Mouse (Mus musculus) midbrain, embryonic 12.5 days (tissue): ENCODE results near the gene Fancc. TPM values are rescaled to one million over a fixed set of nuclear protein-coding genes. Genes with fewer than 3 reads are reported as not detected.
"Not testable (repeated sequence)": the region's sequence is repeated elsewhere in the genome, so short reads cannot be mapped to it uniquely, and the experiment has no call there.

Experiments
- ATAC-seq: fragments of 200-750 bp; cut with Nextera tagmentation; 2 replicates; pipeline ENCODE4 v1.8.0; 2017; ENCODE audit warnings: low read depth, moderate TSS enrichment, moderate library complexity; ENCODE audit not compliant: low FRiP score
- H3K27ac ChIP-seq: fragments of 300-500 bp; sonication (generic); replicated peaks from 2 replicates; pipeline ENCODE4 v1.5.1; 2016; ENCODE audit warnings: mild to moderate bottlenecking
- H3K27me3 ChIP-seq: fragments of 300-500 bp; sonication (generic); 2 replicates; pipeline ENCODE4 v1.6.1; 2016; ENCODE audit warnings: mild to moderate bottlenecking
- H3K36me3 ChIP-seq: fragments of 300-500 bp; sonication (generic); 2 replicates; pipeline ENCODE4 v1.6.1; 2016
- H3K4me1 ChIP-seq: fragments of 300-500 bp; sonication (generic); 2 replicates; pipeline ENCODE4 v1.6.1; 2016
- H3K4me2 ChIP-seq: fragments of 300-500 bp; sonication (generic); replicated peaks from 2 replicates; pipeline ENCODE4 v1.6.1; 2016; ENCODE audit warnings: mild to moderate bottlenecking, moderate library complexity
- H3K4me3 ChIP-seq: fragments of 300-500 bp; sonication (generic); 2 replicates; pipeline ENCODE4 v1.5.1; 2016; ENCODE audit warnings: mild to moderate bottlenecking
- H3K9ac ChIP-seq: fragments of 300-500 bp; sonication (generic); replicated peaks from 2 replicates; pipeline ENCODE4 v1.6.1; 2016; ENCODE audit warnings: mild to moderate bottlenecking, moderate library complexity
- H3K9me3 ChIP-seq: fragments of 300-500 bp; sonication (generic); 2 replicates; pipeline ENCODE4 v1.6.1; 2016; ENCODE audit warnings: mild to moderate bottlenecking
- WGBS: fragments of 180-500 bp; shearing (Covaris S2); methylation state at CpG from one replicate; pipeline ENCODE4 v1.1.7; 2016; 5-methylcytosine and 5-hydroxymethylcytosine counted together
- polyA plus RNA-seq: library from polyadenylated mRNA; unstranded; fragments of >200 nt; fragmentation: Nextera tagmentation; extraction: Ambion mirVana; gene quantifications from 2 replicates; pipeline ENCODE4 v1.2.1, GENCODE M21; 2016

The Fancc gene
- polyA plus RNA-seq, 1 experiment from 2014 or later: 24.8 TPM

DNA sequence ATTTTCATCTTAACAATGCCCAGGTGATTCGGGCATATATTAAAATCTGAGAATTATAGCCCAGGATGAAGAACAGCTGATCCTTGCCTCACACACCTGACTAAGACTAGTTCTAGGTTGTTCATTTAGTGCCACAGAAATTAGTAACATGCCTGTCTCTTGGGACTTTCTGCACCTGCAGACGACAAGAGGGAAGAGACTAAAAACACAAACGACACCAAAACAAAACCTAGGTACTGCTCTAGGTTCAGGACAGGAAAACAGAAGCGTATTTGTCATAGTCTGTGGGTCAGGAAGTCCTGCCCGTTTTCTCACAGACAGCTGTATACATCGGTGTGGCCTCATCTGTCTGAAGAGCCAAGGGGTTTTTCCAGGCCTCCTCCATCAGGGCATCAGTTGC is 51.7 kb downstream of the Fancc start:
- H3K9ac ChIP-seq: no peak overlapping the region
- no peak for ATAC-seq
- no peaks in the 10 kb centered on the region for H3K27me3 ChIP-seq
- H3K36me3 ChIP-seq: no peaks in the 10 kb centered on the region
- no peaks in the 10 kb centered on the region for H3K4me1 ChIP-seq
- no peak overlapping the region for H3K4me2 ChIP-seq
- H3K27ac ChIP-seq: no peak overlapping the region
- H3K4me3 ChIP-seq: no peak overlapping the region
- WGBS: 84% methylated on average over 6 of the region's 6 CpGs
- H3K9me3 ChIP-seq: no peaks in the 10 kb centered on the region

DNA sequence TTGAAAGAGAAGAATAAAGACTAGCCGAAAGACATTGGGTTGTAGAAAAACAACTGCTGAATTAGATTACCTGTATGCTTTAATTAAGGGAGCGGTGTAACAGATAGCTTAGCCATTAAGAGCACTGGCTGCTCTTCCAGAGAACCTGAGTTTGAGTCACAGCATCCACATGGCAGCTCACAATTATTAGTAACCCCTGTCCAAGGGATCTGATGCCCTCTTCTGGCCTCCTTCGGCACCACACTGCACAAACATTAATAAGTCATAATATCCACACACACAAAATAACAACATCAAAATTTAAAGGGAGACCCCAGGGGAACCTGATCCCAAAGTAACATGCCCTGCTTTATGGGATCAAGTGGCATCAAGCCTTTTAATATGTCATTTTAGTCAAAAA is 64.3 kb downstream of the Fancc start:
- 93% methylated on average over 3 of the region's 3 CpGs for WGBS
- no peak overlapping the region for H3K4me2 ChIP-seq
- no peaks in the 10 kb centered on the region for H3K9me3 ChIP-seq
- 0 out of 2 replicates have a peak, but pooled peaks cover 3% of the 10 kb centered on the region for H3K4me1 ChIP-seq
- no peaks in the 10 kb centered on the region for H3K27me3 ChIP-seq
- no peaks in the 10 kb centered on the region for H3K36me3 ChIP-seq
- no peak overlapping the region for H3K27ac ChIP-seq
- H3K9ac ChIP-seq: no peak overlapping the region
- no peak overlapping the region for H3K4me3 ChIP-seq
- ATAC-seq: no peak

DNA sequence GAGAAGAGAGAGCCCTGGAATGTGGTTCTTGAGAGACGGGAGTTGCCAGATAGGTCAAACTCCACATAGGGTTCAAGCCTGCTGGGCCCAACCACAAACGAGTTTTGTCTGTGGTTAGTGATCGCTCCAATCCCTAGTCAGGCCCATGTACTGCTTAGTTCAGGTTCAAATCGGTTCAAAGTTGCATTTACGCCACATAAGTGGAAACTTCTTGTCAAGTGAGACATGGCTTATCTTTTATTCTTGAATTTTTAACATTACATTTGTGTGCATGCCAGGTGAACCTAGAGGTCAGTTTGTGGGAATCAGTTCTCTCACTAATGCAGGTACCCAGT is 65.3 kb downstream of the Fancc start:
- H3K4me1 ChIP-seq: 0 out of 2 replicates have a peak, but pooled peaks cover 3% of the 10 kb centered on the region
- no peaks in the 10 kb centered on the region for H3K27me3 ChIP-seq
- H3K36me3 ChIP-seq: no peaks in the 10 kb centered on the region
- ATAC-seq: no peak
- peak overlapping the region; percentile 69 for H3K9ac ChIP-seq
- H3K4me3 ChIP-seq: peak overlapping the region; percentile 72
- peak overlapping the region; percentile 66 for H3K4me2 ChIP-seq
- WGBS: 22% methylated on average over 5 of the region's 5 CpGs
- peak overlapping the region; percentile 94 for H3K27ac ChIP-seq
- no peaks in the 10 kb centered on the region for H3K9me3 ChIP-seq

DNA sequence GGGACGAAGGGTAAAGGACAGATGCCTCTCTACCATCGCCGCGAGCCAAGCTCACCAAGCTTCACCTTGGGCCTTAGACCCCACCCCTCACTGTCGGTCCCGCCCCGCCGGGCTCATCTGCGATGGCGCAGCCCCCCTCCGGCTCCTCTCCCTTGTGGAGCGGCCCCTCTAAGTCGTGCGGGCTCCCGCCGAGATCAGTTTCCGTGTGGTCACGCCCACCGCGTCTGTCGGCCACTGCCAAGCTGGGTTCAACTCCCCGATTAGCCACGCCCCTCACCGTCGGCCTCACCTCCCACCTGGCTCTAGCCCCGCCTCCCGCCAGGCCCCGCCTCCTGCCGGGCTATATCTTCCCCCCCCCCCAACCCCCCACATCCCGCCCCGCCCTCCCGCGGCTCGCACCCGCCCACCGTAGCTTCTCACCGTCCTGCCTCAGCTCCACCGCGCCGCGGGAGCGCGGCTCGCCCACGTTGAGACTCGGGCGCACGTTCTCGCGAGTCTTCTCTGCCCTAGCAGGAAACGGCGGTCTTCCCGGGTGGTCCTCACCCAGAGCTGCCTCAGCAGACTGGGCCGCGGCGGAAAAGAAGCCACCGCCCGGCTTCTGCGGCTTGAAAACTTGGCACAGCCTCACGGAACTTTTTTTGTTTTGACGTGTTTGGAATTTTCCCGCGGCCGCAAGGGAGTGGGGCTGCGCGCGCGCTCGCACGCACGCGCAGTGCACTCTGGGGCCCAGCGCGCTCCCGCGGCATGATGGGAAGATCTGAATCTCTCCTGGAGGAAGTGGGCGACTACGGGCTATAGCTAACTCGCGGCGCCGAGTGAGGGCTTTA is 65.8 kb downstream of the Fancc start:
- peak overlapping the region; percentile 69 for H3K9ac ChIP-seq
- peak overlapping the region; percentile 72 for H3K4me3 ChIP-seq
- H3K9me3 ChIP-seq: no peaks in the 10 kb centered on the region
- H3K4me2 ChIP-seq: peak overlapping the region; percentile 66
- ATAC-seq: peak; percentile 96
- H3K4me1 ChIP-seq: 0 out of 2 replicates have a peak, but pooled peaks cover 3% of the 10 kb centered on the region
- H3K27ac ChIP-seq: peak overlapping the region; percentile 94
- WGBS: under 1% methylated on average over 73 of the region's 82 CpGs
- H3K36me3 ChIP-seq: no peaks in the 10 kb centered on the region
- no peaks in the 10 kb centered on the region for H3K27me3 ChIP-seq

DNA sequence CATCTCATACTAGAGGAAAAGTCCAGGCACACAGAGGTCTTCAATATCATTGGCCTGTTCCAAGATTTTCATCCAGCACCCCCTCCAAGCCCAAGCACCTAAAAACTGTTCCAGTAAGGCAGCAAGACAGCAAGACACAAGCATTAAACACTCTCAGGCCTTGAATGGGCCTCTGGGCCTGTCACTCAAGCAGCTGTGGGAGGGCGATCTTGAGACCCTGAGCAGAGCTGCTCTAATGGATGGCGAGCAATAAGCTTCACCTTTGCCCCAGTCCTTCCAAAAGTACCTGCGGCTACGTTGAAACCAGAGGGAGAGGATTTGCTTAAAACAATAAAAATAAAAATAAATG is 66.4 kb downstream of the Fancc start:
- no peaks in the 10 kb centered on the region for H3K27me3 ChIP-seq
- H3K27ac ChIP-seq: peak overlapping the region; percentile 94
- ATAC-seq: peak; percentile 83
- H3K4me1 ChIP-seq: 0 out of 2 replicates have a peak, but pooled peaks cover 3% of the 10 kb centered on the region
- peak overlapping the region; percentile 72 for H3K4me3 ChIP-seq
- peak overlapping the region; percentile 66 for H3K4me2 ChIP-seq
- no peaks in the 10 kb centered on the region for H3K9me3 ChIP-seq
- no peaks in the 10 kb centered on the region for H3K36me3 ChIP-seq
- peak overlapping the region; percentile 69 for H3K9ac ChIP-seq
- 0% methylated on average over 4 of the region's 4 CpGs for WGBS

DNA sequence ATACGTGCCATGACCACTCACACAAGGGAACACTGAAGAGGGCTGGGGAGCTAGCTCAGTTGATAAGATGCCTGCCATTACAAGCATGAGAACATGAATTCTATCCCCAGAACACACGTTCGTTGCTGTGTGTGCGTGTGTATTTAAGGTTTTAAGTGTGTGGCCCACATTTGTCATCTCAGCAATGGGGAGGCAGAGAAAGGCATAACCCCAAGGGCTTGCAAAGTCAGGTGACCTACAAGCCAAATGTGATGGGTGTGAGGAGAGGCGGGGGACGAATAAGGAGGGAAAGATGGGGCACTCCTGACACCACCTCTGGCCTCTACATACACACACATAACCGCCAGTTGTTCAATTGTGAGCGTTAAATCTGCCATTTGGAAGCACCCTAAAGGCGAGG is 66.9 kb downstream of the Fancc start:
- Histone ChIP-seq H3K36me3 (no peaks in the 10 kb centered on the region), H3K9me3 (no peaks in the 10 kb centered on the region), H3K27me3 (no peaks in the 10 kb centered on the region), H3K9ac (no peak overlapping the region), H3K4me1 (0 out of 2 replicates have a peak, but pooled peaks cover 3% of the 10 kb centered on the region), H3K4me2 (peak overlapping the region; percentile 66), H3K27ac (peak overlapping the region; percentile 94; the same call in 1 of the 2 replicates), H3K4me3 (peak overlapping the region; percentile 72)
- 0 out of 2 replicates have a peak, but pooled peaks have one; percentile 7 for ATAC-seq
- WGBS: 75% methylated on average over 9 of the region's 9 CpGs

DNA sequence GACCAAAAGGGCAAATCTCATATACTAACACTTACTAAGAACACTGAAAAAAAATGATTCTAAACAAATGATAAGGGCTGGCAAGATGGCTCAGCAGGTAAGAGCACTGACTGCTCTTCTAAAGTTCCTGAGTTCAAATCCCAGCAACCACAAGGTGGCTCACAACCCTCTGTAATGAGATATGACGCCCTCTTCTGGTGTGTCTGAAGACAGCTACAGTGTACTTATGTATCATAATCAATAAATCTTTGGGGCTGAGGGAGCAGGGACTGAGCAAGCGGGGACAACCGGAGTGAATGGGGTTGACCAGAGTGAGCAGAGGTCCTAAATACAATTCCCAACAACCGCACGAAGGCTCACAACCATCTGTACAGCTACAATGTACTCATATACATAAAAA is 68.9 kb downstream of the Fancc start:
- H3K27ac ChIP-seq, H3K36me3 ChIP-seq, H3K27me3 ChIP-seq, H3K9me3 ChIP-seq, H3K9ac ChIP-seq, H3K4me1 ChIP-seq, ATAC-seq, H3K4me2 ChIP-seq, H3K4me3 ChIP-seq: not testable (repeated sequence)
- 92% methylated on average over 5 of the region's 5 CpGs for WGBS

DNA sequence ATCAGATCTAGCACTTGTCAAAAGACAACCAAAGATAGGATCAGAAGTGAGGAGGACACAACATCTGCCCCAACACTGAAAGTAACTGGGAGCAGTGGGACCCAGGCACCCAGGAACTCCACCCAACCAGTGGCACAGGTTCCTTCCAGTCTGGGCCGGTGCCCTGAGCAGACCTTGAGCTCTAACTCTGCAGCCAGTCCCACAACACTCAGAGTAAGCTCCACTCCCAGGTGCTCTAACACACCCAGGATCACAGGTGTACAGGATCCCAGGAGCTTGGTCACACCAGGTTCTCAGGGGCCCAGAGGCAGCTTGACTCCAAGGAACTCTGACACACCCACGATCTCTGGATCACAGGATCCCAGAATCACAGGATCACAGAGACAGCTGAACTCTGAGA is 74.0 kb downstream of the Fancc start:
- ATAC-seq: no peak
- H3K4me1 ChIP-seq: no peaks in the 10 kb centered on the region
- 95% methylated on average over 2 of the region's 2 CpGs for WGBS

DNA sequence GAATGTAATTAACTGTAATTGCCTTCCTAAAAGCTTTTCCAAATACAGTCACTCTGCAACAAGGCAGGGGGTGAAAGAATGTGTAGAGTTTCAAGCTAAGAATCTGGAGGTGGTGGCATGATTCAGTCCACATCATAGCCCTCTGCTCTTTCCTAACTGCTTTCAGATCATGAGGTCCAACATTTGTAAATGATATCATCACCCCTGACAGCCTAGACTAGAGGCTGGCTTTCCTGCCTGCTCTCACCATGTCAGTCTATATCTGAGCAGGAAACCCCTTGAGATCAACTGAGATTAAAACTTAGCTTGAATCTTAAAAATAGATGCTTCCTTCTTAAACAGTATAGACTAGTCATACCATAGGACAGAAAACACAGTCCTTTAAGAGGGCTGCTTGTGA is 75.9 kb downstream of the Fancc start:
- no peak for ATAC-seq
- no peaks in the 10 kb centered on the region for H3K9me3 ChIP-seq
- no peaks in the 10 kb centered on the region for H3K4me1 ChIP-seq
- H3K4me2 ChIP-seq: no peak overlapping the region
- H3K27ac ChIP-seq: no peak overlapping the region
- H3K4me3 ChIP-seq: no peak overlapping the region
- H3K27me3 ChIP-seq: no peaks in the 10 kb centered on the region
- no peaks in the 10 kb centered on the region for H3K36me3 ChIP-seq
- no peak overlapping the region for H3K9ac ChIP-seq

More for the DNA sequence above, 74.0 kb downstream of the Fancc start:
- H3K9ac ChIP-seq: no peak overlapping the region
- H3K4me2 ChIP-seq: no peak overlapping the region
- H3K9me3 ChIP-seq: no peaks in the 10 kb centered on the region
- H3K27ac ChIP-seq: no peak overlapping the region
- H3K27me3 ChIP-seq: no peaks in the 10 kb centered on the region
- H3K4me3 ChIP-seq: no peak overlapping the region
- H3K36me3 ChIP-seq: no peaks in the 10 kb centered on the region

DNA sequence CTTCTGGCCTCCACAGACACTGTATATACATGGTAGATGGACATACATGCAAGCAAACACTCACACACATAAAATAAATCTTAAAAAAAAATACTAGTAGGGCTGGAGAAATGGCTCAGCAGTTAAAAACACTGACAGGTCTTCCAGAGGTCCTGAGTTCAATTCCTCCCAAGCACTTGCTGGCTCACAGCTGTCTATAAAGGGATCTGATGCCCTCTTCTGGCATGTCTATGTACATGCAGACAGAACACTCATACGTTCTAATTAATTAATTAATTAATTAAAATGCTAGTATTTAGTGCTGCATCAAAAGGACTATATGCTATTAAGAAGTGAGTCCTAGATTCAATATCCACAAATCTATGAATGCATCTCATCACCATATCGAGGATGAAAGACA is 78.9 kb downstream of the Fancc start:
- Histone ChIP-seq H3K4me1 (no peaks in the 10 kb centered on the region), H3K9ac (no peak overlapping the region), H3K27ac (no peak overlapping the region), H3K27me3 (no peaks in the 10 kb centered on the region), H3K4me3 (no peak overlapping the region), H3K4me2 (no peak overlapping the region), H3K9me3 (no peaks in the 10 kb centered on the region), H3K36me3 (no peaks in the 10 kb centered on the region)
- no peak for ATAC-seq
- WGBS: 83% methylated on average over 2 of the region's 2 CpGs

DNA sequence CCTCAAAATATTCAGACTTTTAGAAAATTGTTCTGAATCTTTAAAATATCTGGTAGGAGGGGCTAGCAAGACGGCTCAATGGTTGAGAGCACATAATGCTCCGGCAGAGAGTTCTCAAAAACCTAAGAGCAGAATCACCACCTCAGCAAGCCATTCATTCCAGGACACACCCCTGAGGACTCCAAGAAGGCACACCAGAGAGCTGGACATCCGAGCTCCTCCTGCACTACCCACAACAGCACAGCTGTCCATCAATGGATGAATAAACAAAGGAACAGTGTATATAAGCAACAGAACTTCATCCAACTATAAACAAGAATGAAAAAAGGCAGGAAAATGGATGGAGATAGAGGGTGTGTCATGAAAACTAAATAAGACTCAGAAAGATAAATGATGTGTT is 80.3 kb downstream of the Fancc start:
- H3K4me3 ChIP-seq: no peak overlapping the region
- no peaks in the 10 kb centered on the region for H3K36me3 ChIP-seq
- no peak overlapping the region for H3K27ac ChIP-seq
- no peak overlapping the region for H3K9ac ChIP-seq
- ATAC-seq: no peak
- no peak overlapping the region for H3K4me2 ChIP-seq
- 67% methylated on average over 3 of the region's 3 CpGs for WGBS
- H3K4me1 ChIP-seq: no peaks in the 10 kb centered on the region
- H3K9me3 ChIP-seq: no peaks in the 10 kb centered on the region
- no peaks in the 10 kb centered on the region for H3K27me3 ChIP-seq

DNA sequence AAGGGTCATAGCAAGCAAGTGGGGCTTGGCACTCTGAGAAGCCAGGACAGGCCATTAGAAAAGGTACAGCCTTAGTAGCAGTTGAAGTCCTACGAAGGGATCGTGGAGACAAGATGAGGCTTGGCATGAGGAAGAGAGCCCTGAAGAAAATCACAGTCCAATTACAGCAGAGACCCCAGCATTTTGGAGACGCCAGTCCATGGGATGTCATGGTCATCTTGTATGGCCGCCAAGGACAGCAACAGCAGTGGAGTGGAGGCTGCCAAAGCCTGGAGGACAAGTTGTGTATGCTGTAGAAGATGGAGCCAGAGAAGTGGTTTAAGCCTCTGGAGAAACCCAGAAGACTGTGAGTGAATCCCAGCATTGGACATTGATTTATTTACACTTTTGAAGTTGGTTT is 84.4 kb downstream of the Fancc start:
- WGBS: 91% methylated on average over 4 of the region's 4 CpGs
- H3K4me3 ChIP-seq: no peak overlapping the region
- no peaks in the 10 kb centered on the region for H3K4me1 ChIP-seq
- H3K27ac ChIP-seq: no peak overlapping the region
- no peak overlapping the region for H3K9ac ChIP-seq
- no peaks in the 10 kb centered on the region for H3K27me3 ChIP-seq
- no peak overlapping the region for H3K4me2 ChIP-seq
- no peaks in the 10 kb centered on the region for H3K36me3 ChIP-seq
- ATAC-seq: no peak
- no peaks in the 10 kb centered on the region for H3K9me3 ChIP-seq
